Mouse (Mus musculus): ENCODE measurements around the gene Pfkp.

DNA sequence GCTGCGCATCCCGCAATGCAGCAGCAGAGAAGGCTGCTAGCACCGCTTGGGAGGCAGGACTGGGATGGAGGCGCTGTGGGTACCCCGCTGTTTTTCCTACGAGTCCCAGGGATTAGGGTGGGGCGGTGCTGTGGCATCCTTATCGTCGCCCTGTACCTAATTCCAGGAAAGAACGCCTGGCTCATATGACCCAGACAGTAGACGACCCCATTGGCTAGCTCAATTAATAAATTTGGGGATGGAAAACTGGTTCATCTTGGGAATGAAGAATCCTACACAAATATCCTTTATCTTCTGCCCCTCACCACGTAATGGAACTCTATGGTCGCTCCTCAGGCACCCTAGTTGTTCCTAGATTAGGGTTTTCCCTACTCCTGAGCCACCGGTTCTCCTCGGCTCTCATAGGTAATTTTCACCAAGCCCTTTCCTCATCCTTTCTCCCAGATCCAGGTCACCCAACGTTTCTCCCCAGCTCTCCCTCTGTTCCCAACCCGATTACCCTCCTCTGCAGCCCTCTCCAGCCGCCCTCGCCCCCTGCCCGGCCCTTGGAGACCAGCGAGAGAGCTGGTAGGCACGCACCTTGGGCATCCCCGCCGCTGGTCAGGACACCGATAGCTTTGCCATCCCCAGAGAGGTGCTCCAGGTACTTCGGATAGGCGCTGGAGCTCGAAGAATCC lies 447 bp downstream of the Pfkp start:
- TF ChIP-seq CTCF (IDR thresholded peaks at IDR 0.05; ENCODE audit: borderline replicate concordance, control insufficient read depth, extremely low read depth, insufficient read depth, low read length, poor library complexity): no peak
- no peak for TF ChIP-seq POLR2A (IDR thresholded peaks at IDR 0.05; ENCODE audit: control insufficient read depth, extremely low read depth, insufficient read depth, low read length, poor library complexity)
